Mouse (Mus musculus) layer of hippocampus, postnatal 25 days (tissue): ENCODE results near the gene Btbd10. TPM values are rescaled to one million over a fixed set of nuclear protein-coding genes. Genes with fewer than 3 reads are reported as not detected.

Experiments used
- DNase-seq, 2 experiments: peaks; one replicate each; pipeline ENCODE4 v3.0.0; 2022; ENCODE audit warnings: mixed read lengths in 2 of 2, low spot score in 1 of 2; ENCODE audit errors: extremely low spot score in 1 of 2
- total RNA-seq, 2 experiments: library from RNA; stranded (reverse); gene quantifications; 2 replicates each; pipeline ENCODE4 v1.2.3; 2021

Btbd10 gene
- total RNA-seq, 2 experiments from 2014 or later = 59.3 to 66.3 TPM

DNA sequence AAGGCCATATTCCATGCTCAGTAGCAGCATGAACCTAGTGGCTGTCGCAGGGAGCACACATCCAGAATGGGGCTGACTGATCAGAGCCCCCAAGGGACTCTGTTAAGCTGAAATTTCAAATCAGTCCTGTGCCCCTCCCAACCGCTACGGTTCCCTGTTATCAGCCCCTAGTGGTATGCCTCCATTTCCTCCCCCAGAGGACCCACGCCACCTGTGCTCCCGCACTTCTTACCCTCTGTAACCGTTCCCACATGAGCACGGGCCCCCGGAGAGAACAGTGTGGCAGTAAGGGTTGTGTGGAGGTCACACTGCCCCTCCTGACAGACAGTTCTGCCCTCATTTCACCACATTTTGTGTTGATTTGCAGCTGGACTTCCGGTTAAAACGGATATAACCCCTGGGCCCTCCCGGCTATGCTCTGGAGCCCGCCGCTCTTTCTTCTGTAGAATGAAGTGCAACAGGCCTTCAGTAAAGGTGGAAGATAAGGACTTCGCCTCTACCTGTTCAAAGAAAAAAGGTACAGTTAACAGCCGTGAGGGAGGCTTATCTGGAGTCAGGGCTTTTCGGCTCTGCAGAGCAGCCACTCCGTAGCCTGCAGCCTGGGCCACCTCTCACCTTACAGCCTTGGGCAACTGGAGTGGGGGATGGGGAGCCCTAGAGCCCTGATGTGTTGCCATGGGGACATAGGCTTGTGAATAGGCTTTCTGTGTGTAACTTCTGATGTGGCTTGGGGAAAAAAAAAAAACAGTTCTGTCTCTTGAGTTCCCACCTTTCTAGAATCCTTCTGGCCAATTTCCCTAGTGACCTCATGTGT is 73.9 kb downstream of the Btbd10 start:
- DNase-seq = no peak

DNA sequence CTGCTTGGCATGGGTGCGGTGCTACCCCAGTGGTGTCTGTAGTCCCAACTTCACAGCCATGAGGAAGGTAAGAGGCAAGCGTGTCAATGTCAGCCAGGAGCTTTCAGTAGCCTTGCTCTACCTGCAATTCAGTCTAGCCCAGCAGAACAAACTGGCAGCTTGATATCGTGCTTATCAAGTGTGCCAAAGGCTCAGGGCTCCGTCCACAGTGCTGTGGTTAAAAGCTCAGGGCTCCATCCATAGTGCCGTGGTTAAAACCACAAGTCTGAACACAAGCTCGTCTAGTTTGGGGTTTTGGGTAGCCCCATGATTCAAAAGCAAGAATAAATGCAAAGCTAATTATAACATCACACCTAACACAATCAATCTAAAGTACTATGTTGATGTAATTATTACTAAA is 74.6 kb downstream of the Btbd10 start:
- DNase-seq = no peak

DNA sequence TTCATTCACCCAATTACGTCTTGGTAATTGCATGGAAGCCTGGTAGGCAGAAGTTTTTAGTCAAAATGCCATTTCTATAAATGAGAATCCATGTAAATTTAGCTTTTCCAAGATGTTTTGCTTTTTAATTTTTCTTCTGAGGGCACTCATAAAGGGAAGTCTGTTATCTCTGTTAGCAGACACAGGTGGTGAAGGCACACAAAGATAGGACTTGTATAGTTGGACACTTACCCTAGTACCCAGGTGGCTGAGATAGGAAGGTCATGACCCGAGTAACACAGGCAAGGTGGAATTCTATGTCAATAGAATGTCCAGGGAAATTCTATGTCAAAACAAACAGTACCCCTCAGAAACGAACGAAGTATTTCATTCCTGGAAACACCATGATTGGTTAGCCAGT is 77.0 kb downstream of the Btbd10 start:
- no peak for DNase-seq

DNA sequence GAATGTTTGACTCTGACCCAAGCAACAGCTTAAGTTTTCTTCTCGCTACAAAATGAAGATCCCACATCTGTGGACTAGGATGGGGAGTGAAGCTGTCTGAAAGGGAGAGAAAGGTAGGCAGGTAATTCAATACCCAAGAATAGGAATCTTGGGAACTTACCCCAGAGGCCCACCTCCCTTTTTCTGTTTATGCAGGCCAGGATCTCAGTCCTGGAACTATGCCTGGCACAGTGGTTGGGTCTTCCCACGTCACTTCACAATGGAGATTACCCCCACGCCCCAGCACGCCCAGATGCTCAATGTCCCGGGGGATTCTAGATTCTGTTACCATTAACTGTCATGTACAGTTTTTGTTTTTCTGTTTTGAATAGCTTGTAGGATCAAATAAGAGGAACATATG is 77.5 kb downstream of the Btbd10 start:
- DNase-seq = no peak

DNA sequence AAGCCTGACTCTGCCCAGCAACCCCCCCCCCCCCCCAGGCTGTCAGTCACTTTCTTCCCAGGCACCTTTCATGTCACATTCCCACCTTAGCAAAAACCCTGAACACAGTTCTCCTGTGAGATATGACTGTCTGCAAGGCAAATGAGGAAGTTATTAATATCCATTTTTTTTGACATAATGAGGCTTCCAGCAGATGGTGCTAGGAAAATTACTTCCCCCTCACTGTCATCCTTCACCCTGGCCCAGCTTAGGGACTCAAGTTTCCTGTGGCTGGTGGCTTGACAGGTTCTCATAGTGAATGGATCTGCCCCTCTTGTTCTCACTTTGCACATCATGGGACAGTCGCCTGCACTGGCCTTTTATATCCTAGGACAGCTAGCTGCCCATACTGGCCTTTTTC is 80.0 kb downstream of the Btbd10 start:
- no peak for DNase-seq

DNA sequence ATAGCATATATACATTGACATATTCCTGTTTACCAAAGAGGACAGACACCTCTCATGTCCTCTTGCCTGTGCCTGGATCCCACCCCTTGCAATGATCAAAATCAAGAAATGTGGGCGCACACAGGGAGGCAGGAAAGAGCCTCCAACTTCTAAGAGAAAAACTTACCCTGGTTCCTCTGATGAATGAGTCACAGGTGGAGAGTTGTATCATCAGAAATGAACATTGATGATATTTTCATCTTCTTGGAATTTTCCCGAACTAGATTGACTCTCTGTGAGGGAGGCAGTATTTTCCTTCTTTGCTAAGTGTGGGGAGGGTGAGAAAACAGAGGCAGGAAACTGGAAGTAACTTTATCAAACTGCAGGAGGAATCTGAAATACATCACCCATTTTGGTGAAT is 83.8 kb downstream of the Btbd10 start:
- DNase-seq = no peak

DNA sequence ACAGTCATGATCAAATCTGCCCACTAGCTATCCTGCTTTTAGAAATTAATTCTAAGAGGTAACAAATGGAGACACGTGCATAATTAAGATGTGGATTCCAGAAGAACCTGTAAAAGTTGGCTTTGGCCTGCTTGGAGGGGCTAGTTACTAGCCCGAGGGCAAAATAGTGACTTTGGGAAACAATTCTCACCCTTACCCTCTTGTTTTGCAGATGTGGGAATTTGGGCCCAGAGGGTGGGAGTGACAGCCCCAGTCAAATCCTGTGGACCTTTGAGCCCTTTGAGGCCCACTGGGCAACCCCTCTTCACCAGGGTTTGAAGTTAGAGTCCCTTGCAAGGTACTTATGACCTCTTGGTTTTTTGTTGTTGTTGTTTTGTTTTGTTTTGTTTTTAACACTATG is 89.9 kb downstream of the Btbd10 start:
- no peak for DNase-seq

DNA sequence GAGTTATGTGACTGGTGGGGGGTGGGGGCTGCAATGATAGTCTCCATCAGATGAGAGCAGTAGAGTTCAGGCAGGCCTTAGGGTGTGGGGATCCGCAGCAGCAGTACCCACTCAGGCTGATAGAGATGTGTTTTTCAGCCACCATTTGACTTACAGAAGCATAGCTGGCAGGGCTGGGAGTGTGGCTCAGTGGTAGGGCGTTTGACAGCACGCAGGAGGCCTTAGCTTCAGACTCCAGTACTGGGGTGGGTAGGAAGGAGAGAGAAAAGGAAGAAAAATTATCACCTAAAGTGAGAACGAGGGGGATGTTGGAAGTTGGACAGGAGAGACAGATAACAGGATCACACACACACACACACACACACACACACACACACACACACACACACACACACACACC is 90.7 kb downstream of the Btbd10 start:
- no peak for DNase-seq

DNA sequence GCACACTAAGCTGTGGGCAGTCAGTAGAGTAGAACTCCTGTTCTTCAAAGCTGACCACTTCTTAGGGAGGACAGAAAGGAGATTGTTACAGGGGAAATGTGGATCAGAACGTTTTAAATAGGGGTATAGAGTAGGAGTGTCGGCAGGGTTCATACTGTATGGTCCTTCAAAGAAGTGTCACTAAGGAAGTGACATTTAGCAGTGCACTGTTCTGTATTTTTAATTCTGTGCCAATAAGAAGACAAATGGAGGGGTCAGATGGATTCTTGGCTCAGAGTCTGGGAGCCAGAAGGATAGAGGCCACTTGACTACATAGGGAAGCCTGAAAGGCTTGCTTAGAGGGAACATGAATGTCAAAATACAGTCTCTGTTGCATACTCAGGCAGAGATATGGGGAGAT is 91.9 kb downstream of the Btbd10 start:
- DNase-seq = no peak

DNA sequence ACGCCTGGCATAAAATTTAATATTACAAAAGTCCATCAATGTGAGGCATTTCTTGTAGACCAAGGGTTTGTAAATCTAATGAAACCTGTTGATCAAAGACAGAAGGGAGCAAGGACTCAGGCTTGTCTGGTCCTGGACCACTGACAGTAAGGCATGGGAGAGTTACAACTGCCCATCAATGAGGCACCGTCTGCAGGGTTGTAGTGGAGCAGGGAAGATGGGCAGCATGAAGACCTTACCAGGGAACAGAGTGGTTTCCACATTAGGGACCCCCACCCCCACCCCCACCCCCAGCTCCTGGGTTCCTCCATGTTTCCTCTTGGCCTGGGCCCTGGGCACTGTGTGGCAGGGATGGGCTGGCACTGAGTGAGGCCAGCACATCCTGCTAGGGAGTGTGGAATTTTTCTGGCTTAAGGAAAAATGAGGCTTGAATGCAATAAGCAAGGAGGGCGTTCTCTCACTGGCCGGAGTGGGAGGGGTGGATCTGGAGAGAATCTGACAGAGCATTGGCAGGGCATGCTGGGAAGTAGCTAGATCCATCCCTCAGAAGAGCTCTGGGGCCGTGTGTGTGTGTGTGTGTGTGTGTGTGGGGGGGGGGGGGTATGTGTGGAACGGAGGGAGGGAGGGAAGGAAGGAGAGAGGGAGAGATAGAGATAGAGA is 96.7 kb downstream of the Btbd10 start:
- no peak for DNase-seq

DNA sequence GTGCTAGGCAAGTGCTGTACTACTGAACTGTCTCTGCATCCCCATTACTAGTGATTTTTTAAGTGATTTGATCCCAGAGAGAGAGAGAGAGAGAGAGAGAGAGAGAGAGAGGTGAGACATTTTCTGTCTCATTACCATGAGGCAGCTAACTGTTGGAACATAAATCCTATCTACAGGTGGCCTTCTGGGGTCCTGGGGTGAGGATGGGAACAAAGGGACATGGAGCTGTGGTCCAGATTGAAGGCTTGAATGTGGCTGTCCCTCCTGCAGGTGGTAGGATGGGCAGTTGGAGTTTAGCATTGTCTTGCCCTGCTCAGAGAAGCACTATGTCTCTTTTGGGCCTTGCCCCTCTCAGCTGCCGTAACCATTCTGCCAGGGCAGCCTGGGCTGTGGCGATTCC is 98.2 kb downstream of the Btbd10 start:
- DNase-seq = no peak

DNA sequence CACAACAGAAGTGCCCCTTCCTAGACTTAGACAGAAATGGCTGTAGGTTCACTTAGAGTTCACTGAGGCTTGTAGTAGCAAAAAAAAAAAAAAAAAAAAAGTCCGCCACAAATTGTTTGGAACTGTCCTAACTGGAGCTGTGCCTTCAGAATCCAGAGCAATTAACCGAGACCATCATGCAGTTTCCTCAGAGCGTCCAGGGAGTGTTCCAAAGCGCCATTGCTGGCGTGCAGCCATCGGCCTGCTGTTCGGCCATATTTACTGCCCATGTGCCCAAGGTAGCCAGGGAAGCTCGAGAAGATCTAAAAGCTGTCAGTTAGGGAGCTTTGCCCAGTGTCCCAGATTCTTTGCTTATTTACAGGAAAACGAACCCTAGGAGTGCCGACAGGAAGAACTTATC is 98.6 kb downstream of the Btbd10 start:
- DNase-seq = peak in 1 of 2 experiments; percentile 27

DNA sequence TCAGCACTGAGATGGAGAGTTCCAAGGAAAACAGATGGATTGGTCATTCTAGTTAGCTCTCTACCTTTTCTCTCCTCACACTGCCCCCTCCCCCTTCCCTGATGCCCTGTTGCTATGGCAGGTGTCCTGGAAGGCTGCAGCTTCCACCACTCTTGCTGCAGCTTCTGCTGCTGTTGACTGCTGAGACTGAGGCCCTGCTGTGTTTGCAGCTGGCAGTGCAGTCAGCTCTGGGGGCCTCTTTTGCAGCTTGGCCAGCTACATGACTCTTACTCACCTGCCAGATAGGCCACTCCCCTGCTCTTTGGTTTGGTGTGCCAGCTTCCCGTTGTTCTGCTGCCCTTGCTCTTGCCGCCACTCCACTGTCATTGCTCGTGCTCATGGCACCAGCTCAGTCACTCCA is 99.3 kb downstream of the Btbd10 start:
- no peak for DNase-seq

DNA sequence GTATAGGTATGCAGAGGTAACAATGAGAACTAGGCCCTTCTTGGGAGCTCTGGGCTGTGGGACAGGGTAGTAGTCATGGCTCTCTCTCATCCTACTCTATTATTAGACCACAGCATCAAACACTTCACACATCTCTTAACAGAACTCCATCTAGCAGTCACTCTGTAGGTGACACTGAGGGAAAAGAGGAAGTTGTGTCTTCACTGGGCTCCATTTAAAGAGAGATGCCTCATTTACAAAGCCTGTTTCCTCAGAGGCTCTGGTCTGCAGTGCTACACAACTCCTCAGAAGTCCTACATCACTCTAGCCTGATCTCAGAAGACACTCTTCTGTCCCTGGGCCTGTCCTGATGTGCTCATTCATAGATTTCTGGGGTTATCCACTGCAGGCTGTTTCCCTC is 100.1 kb downstream of the Btbd10 start:
- no peak for DNase-seq

DNA sequence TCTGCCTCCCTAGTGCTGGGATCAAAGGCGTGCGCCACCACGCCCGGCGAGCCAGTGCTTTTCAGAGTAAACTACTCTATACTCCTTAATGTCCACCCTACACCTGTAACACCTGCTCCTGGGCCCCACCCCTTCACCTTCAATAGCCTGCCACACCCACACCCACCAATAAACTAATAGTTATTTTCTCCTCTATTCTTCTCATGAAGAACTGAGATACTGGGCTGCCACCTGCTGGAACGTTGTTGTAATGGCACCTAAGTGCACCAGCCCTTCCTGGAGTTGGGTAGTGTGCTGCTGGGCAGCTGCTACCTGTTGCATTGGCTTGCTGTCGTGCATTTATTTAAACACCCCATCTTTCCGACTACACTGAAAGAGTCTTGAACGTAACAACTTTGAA is 100.9 kb downstream of the Btbd10 start:
- DNase-seq = peak; percentile 43 to 81

Other genes with a start within 250 kb of the Btbd10 start
- 10 to 100 TPM; 31.1 to 32.0 TPM for gene Arntl, start 161.9 kb downstream of the Btbd10 start, total RNA-seq
- gene Pth, start 19.2 kb upstream of the Btbd10 start, total RNA-seq = not detected
- gene Far1, start 144.4 kb upstream of the Btbd10 start, total RNA-seq = 100 to 1,000 TPM in 1 of 2 experiments, 10 to 100 TPM in 1; 95.7 to 112 TPM